Mouse (Mus musculus) MEL (cell line): ENCODE measurements around the gene Plekhg2. TPM values are rescaled to one million over a fixed set of nuclear protein-coding genes. Genes with fewer than 3 reads are reported as not detected.
A peak's percentile ranks its signal among the peaks of the same experiment; 100 is the strongest.

Source experiments
- DNase-seq: peaks from one replicate; pipeline ENCODE4 v3.0.0; 2011; ENCODE audit warnings: low read depth, low spot score
- H3K27ac ChIP-seq: 2 replicates; pipeline ENCODE4 v1.5.1; 2012; ENCODE audit warnings: low read depth, mild to moderate bottlenecking, control low read depth, low read length, moderate library complexity; ENCODE audit not compliant: control insufficient read depth
- H3K27me3 ChIP-seq, 2 experiments: fragments of 150-350 bp in 1 of 2; sonication (generic) in 1 of 2; 2 replicates each; pipeline ENCODE4 v1.6.1; 2012; ENCODE audit warnings: low read length in 2 of 2, mild to moderate bottlenecking in 2 of 2, improper control_type of control experiment in 1 of 2, moderate library complexity in 1 of 2; ENCODE audit not compliant: insufficient read depth in 2 of 2, control insufficient read depth in 1 of 2
- H3K36me3 ChIP-seq, 2 experiments: 2 replicates each; pipeline ENCODE4 v1.6.1; 2012 to 2014; ENCODE audit warnings: low read length in 2 of 2, improper control_type of control experiment in 1 of 2, inconsistent platforms in 1 of 2, mild to moderate bottlenecking in 1 of 2; ENCODE audit not compliant: insufficient read depth in 2 of 2, control insufficient read depth in 1 of 2
- H3K4me1 ChIP-seq, 2 experiments: fragments of 150-350 bp in 1 of 2; sonication (generic) in 1 of 2; 2 replicates each; pipeline ENCODE4 v1.6.1; 2012; ENCODE audit warnings: low read length in 2 of 2, improper control_type of control experiment in 1 of 2, mild to moderate bottlenecking in 1 of 2; ENCODE audit not compliant: insufficient read depth in 2 of 2, control insufficient read depth in 1 of 2
- H3K4me3 ChIP-seq, 2 experiments: fragments of 150-350 bp in 1 of 2; sonication (generic) in 1 of 2; 2 replicates each; pipeline ENCODE4 v1.5.1; 2012; ENCODE audit warnings: low read depth in 2 of 2, low read length in 2 of 2, mild to moderate bottlenecking in 2 of 2, moderate library complexity in 2 of 2, control low read depth in 1 of 2, improper control_type of control experiment in 1 of 2; ENCODE audit not compliant: control insufficient read depth in 1 of 2, insufficient read depth in 1 of 2
- H3K79me2 ChIP-seq: 2 replicates; pipeline ENCODE4 v1.6.1; 2012; ENCODE audit warnings: mild to moderate bottlenecking, low read length, moderate library complexity; ENCODE audit not compliant: control insufficient read depth, poor library complexity, insufficient read depth
- H3K9ac ChIP-seq: 2 replicates; pipeline ENCODE4 v1.6.1; 2012; ENCODE audit warnings: low read depth, mild to moderate bottlenecking, control low read depth, low read length, moderate library complexity; ENCODE audit not compliant: control insufficient read depth, poor library complexity, severe bottlenecking
- H3K9me3 ChIP-seq: fragments of 150-350 bp; sonication (generic); replicated peaks from 2 replicates; pipeline ENCODE4 v1.6.1; 2012; ENCODE audit warnings: mild to moderate bottlenecking, low read length, improper control_type of control experiment, moderate library complexity; ENCODE audit not compliant: insufficient read depth
- BHLHE40 ChIP-seq: IDR thresholded peaks from 2 replicates; pipeline ENCODE4 v1.6.1; 2012; ENCODE audit warnings: low read depth, mild to moderate bottlenecking, inconsistent platforms, low read length, improper control_type of control experiment, borderline replicate concordance
- CHD2 ChIP-seq: IDR thresholded peaks from 2 replicates; pipeline ENCODE4 v1.6.1; 2011; ENCODE audit warnings: low read length, improper control_type of control experiment
- E2F4 ChIP-seq: IDR thresholded peaks from 2 replicates; pipeline ENCODE4 v1.6.1; 2011; ENCODE audit warnings: low read depth, low read length, improper control_type of control experiment, borderline replicate concordance
- GABPA ChIP-seq: IDR thresholded peaks from 2 replicates; pipeline ENCODE4 v1.6.1; 2012; ENCODE audit warnings: low read depth, mild to moderate bottlenecking, inconsistent platforms, low read length, improper control_type of control experiment, moderate library complexity
- JUND ChIP-seq: IDR thresholded peaks from 2 replicates; pipeline ENCODE4 v1.6.1; 2011; ENCODE audit warnings: low read depth, mild to moderate bottlenecking, improper control_type of control experiment, low read length
- MAFK ChIP-seq: IDR thresholded peaks from 2 replicates; pipeline ENCODE4 v1.6.1; 2011; ENCODE audit warnings: low read depth, mild to moderate bottlenecking, low read length, improper control_type of control experiment, borderline replicate concordance
- MAX ChIP-seq: IDR thresholded peaks from 2 replicates; pipeline ENCODE4 v1.6.1; 2011; ENCODE audit warnings: low read length, improper control_type of control experiment
- MAZ ChIP-seq: IDR thresholded peaks from 2 replicates; pipeline ENCODE4 v1.6.1; 2012; ENCODE audit warnings: low read depth, mild to moderate bottlenecking, inconsistent platforms, low read length, improper control_type of control experiment
- MEF2A ChIP-seq: IDR thresholded peaks from 2 replicates; pipeline ENCODE4 v1.6.1; 2014; ENCODE audit warnings: low read depth, mild to moderate bottlenecking, inconsistent platforms, low read length, improper control_type of control experiment; ENCODE audit not compliant: poor library complexity, insufficient replicate concordance, severe bottlenecking; ENCODE audit errors: extremely low read depth
- MXI1 ChIP-seq: IDR thresholded peaks from 2 replicates; pipeline ENCODE4 v1.6.1; 2011; ENCODE audit warnings: mild to moderate bottlenecking, low read depth, low read length, improper control_type of control experiment
- NELFE ChIP-seq: IDR thresholded peaks from 2 replicates; pipeline ENCODE4 v1.6.1; 2011; ENCODE audit warnings: low read depth, low read length, improper control_type of control experiment
- NRF1 ChIP-seq: IDR thresholded peaks from 2 replicates; pipeline ENCODE4 v1.6.1; 2014; ENCODE audit warnings: low read depth, mild to moderate bottlenecking, inconsistent platforms, low read length, improper control_type of control experiment, moderate library complexity; ENCODE audit not compliant: poor library complexity, insufficient read depth, severe bottlenecking
- POLR2AphosphoS2 ChIP-seq: IDR thresholded peaks from 2 replicates; pipeline ENCODE4 v1.6.1; 2011; ENCODE audit warnings: low read length, improper control_type of control experiment
- POLR2AphosphoS5 ChIP-seq: IDR thresholded peaks from 2 replicates; pipeline ENCODE4 v1.6.1; 2012; ENCODE audit warnings: low read depth, borderline replicate concordance, mild to moderate bottlenecking, inconsistent platforms, low read length, moderate library complexity, mixed read lengths
- USF2 ChIP-seq, 2 experiments: IDR thresholded peaks; 2 replicates each; pipeline ENCODE4 v1.6.1; 2011 to 2012; ENCODE audit warnings: improper control_type of control experiment in 2 of 2, low read length in 2 of 2, borderline replicate concordance in 1 of 2, inconsistent platforms in 1 of 2, low read depth in 1 of 2, mild to moderate bottlenecking in 1 of 2; ENCODE audit not compliant: insufficient read depth in 1 of 2
- ZNF384 ChIP-seq: IDR thresholded peaks from 2 replicates; pipeline ENCODE4 v1.6.1; 2012; ENCODE audit warnings: low read depth, mild to moderate bottlenecking, inconsistent platforms, low read length, improper control_type of control experiment
- polyA plus RNA-seq, 2 experiments: library from polyadenylated mRNA; stranded (reverse) in 1 of 2; unstranded in 1 of 2; fragments of >175 nt in 1 of 2; fragments of >200 nt in 1 of 2; gene quantifications; 2 replicates each; pipeline versions ENCODE4 v1.2.1 to v1.2.4; 2012; ENCODE audit warnings: low replicate concordance in 2 of 2, low read depth in 1 of 2; ENCODE audit not compliant: insufficient read length in 2 of 2, insufficient read depth in 1 of 2, missing spikeins in 1 of 2
- total RNA-seq: library from RNA; depleted of rRNA; stranded (reverse); fragments of 300-350 nt; gene quantifications from 2 replicates; pipeline ENCODE4 v1.2.3, GENCODE M21; 2012

Plekhg2 gene
- total and polyA plus RNA-seq, 3 experiments, result 1.1 to 9.2 TPM; not detected in 1

DNA sequence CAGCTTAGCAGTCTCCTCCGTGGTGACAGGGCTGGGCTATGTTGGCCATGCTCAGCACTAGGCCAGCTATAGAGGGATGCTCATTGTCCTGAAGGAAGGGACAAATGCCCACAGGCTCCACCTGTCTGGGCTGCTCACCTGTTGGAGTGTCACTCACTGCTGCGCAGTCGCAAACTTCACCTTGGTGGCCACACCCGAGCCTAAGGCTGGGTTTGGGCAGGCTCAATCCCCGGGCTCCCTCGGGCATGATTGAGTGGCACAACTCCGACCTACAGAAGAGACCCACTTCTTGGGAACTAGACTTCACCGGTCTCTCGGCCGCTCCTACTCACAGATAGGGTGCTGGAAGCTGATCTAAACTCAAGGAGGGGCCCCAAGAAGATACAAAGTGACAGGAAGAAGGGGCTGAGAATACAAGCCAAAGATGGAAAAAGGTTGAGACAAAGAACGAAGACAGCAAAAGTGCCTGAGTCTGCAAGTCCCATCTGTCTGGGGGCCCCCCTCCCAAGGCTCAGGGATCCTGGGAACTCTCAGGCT is 1.4 kb downstream of the Plekhg2 start:
- no peaks in the 10 kb centered on the region for H3K27me3 ChIP-seq
- DNase-seq, result no peak
- peaks cover 0 to 3% of the 10 kb centered on the region in 2 experiments; a peak in 2 of 4 replicates for H3K36me3 ChIP-seq
- peak overlapping the region; percentile 62 to 79 for H3K4me3 ChIP-seq
- H3K27ac ChIP-seq, result no peak overlapping the region
- peaks cover 2% of the 10 kb centered on the region; the same call in 1 of the 2 replicates for H3K79me2 ChIP-seq
- no peaks in the 10 kb centered on the region for H3K9me3 ChIP-seq
- H3K4me1 ChIP-seq, result peaks cover 0 to 9% of the 10 kb centered on the region in 2 experiments; a peak in 2 of 4 replicates
- TF ChIP-seq BHLHE40 (no peak), NELFE (no peak), NRF1 (no peak)
- H3K9ac ChIP-seq, result peak overlapping the region; percentile 88

DNA sequence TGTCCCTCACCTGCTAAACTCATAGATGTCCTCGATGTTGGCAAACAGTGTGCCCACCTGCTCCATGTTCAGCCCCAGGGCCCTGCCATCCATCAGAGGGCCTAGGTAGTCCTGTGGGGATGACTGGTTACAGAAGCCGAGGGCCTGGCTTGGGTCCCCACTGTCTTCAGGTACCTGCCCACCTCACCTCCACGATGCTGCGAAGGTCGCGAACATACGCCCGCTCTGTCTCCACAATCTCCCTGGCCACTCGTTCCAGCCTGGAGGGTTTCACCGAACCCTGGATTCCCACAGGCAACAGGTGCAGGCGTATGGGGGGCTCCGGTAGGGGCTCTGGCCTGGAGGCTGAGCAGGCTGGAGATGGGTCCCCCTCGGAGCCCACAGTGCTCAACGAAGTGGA is 2.3 kb downstream of the Plekhg2 start:
- Histone ChIP-seq H3K27ac (no peak overlapping the region), H3K4me1 (peaks cover 0 to 7% of the 10 kb centered on the region in 2 experiments; a peak in 2 of 4 replicates), H3K36me3 (peaks cover 0 to 2% of the 10 kb centered on the region in 2 experiments; a peak in 1 of 4 replicates), H3K9me3 (no peaks in the 10 kb centered on the region), H3K4me3 (no peak overlapping the region), H3K9ac (no peak overlapping the region), H3K27me3 (no peaks in the 10 kb centered on the region), H3K79me2 (peaks cover 2% of the 10 kb centered on the region; the same call in 1 of the 2 replicates)
- TF ChIP-seq MEF2A (no peak), GABPA (no peak), USF2 (IDR thresholded peaks at IDR 0.05; ENCODE audit: borderline replicate concordance in 1 of 2, insufficient read depth in 1 of 2, low read depth in 1 of 2, low read length in 2 of 2) (no peak), MXI1 (no peak)
- no peak for DNase-seq

DNA sequence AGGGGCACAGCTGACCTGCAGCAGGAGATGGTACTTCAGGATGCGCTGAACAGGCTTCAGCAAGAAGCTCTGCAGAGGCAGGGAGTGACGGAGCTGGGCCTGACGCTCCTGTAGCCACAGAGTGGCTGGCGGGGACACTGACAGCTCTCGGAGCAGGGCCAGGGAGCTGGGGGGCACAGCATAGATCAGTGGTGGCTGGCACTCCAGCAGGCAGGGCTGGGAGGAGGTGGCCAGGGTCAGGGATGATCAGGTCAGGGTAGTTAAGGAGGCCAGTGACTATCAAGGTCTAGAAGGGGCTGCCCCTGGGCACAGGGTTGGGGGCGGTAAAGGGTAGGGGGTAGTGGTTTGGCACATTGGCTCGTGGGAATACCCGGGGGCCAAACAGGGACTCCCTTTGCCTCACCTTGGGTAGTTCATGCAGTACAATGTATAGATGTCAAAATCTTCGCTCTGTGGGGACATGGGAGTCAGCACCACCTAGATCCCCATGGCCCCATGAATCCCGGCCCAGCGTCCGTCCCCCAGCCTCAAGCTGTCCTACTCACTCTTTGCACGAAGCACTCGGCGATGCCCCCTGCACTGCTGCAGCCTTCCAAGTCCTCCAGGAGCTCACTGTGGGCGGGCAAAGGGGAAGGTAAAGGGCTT is 4.0 kb downstream of the Plekhg2 start:
- no peak overlapping the region for H3K27ac ChIP-seq
- H3K36me3 ChIP-seq, result no peaks in the 10 kb centered on the region
- H3K79me2 ChIP-seq, result peaks cover 2% of the 10 kb centered on the region; the same call in 1 of the 2 replicates
- H3K27me3 ChIP-seq, result no peaks in the 10 kb centered on the region
- H3K4me1 ChIP-seq, result no peaks in the 10 kb centered on the region; a peak in 1 of 4 replicates
- no peak for DNase-seq
- H3K9me3 ChIP-seq, result no peaks in the 10 kb centered on the region
- no peak overlapping the region for H3K4me3 ChIP-seq
- H3K9ac ChIP-seq, result no peak overlapping the region
- no peak for TF ChIP-seq MAZ
- no peak for TF ChIP-seq NELFE
- no peak for TF ChIP-seq POLR2AphosphoS2
- TF ChIP-seq POLR2AphosphoS5, result no peak
- no peak for TF ChIP-seq E2F4
- TF ChIP-seq MAFK, result no peak
- no peak for TF ChIP-seq GABPA
- TF ChIP-seq MAX, result no peak
- no peak for TF ChIP-seq ZNF384
- TF ChIP-seq JUND, result no peak
- no peak for TF ChIP-seq CHD2
